Mouse (Mus musculus): ENCODE results near the gene Gimap3. TPM values are rescaled to one million over a fixed set of nuclear protein-coding genes. Genes with fewer than 3 reads are reported as not detected.
A peak's percentile ranks its signal among the peaks of the same experiment; 100 is the strongest.

The Gimap3 gene
- 1 to 10 TPM; 4.5 to 5.4 TPM for total RNA-seq (2021)
- long read RNA-seq, experiment 1, transcript Gimap3-202 (5 exons, 2,145 nt), result major isoform, 6 of 13 reads
- long read RNA-seq, experiment 1, partial matches to known transcripts, result 7 of 13 reads
- long read RNA-seq, experiment 1, other reads (novel, unspliced or antisense), result 0 of 13 reads
- long read RNA-seq, experiment 2, partial matches to known transcripts, result 0 of 1 reads
- long read RNA-seq, experiment 2, other reads (novel, unspliced or antisense), result 1 of 1 reads

DNA sequence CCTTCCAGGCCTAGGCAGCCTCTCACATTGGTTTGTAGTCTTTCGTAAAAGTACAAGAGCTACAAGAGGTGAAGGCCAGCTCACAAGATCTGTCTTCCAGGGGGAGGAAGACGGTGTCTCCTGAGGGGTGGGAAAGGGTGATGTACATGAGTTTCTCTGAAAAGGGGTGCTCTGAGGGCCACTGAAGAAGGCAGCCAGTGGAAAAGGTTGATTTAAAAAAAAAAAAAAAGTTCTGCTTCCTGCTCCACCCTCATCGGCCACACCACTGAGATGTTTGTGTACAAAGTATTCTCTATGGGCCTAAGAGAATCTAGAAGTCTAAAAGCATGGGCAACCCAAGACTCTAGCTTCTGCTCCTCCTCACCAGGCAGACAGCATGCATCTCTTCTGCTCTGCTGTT lies at the start of gene Gimap3:
TSS of gene Gimap3 (minus strand) at position 156 of the 400 bp plus-strand sequence.
- DNase-seq, result no peak

DNA sequence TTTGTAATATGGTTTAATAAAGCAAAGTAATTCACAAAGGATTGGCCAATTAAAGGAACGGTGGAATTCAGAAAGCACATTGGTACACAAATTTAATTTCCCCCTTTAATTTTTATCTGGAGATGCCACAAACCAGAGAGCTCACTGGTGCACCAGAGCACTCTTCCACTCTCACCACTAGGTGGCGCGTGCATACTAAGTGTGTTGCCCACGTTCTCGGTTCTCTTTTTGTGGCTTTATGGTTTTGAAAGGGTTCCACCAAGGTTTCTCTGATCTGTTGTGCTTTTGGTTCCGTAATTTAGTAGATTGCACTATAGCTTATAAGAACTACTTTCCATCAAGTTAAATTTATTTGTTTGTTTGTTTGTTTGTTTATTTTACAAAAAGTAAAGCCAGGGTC lies 47.2 kb upstream of the Gimap3 start:
- DNase-seq, result peak; percentile 82

DNA sequence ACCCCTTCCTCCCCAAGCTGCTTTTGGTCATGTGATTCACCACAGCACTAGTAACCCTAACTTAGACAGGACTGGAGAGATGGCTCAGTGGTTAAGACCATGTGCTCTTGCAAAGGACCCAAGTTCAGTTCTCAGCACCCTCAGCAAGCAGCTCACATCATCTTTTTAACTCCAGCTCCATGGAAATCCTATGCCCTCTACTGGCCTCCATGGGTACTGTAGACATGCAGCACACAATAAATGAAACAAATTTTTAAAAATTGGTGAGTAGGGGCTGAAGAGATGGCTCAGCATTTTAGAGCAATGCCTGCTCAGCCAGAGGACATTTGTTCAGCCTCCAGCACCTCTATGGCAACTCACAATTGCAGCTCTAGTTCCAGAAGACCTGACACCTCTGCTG lies 44.4 kb upstream of the Gimap3 start:
- no peak for DNase-seq

DNA sequence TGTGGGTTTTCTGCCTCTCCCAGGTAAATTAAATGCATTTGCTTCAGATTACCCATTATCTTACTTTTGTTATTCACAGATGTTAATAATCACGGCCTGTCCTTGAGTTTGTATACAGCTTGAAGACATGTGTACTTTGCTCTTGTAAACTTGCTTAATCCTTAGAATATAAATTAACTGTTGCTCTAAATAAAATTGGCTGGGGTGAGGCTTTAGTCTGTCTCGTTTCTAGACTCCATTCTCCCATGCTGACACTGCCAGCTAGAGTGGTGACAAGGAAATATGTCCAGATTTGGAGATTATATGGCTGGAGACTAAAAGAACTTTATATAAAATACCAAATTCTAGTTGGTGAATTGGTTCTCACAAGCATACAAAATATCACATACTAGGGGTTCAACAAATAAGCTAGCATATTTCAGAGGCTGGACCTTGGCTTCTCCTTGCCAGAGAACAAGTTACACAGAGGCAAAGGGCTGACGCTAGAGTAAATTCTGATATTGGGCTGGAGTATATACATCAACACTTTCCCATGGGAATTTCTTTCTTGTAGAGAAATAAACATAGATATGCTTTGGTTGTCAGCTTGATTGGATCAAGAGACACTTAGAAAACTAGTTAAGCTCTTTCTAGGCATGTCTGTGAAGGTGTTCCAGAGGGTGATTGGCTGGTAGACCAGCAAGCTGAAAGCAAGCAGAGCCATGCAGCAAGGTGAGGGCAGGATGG lies 39.0 kb upstream of the Gimap3 start:
- no peak for DNase-seq

DNA sequence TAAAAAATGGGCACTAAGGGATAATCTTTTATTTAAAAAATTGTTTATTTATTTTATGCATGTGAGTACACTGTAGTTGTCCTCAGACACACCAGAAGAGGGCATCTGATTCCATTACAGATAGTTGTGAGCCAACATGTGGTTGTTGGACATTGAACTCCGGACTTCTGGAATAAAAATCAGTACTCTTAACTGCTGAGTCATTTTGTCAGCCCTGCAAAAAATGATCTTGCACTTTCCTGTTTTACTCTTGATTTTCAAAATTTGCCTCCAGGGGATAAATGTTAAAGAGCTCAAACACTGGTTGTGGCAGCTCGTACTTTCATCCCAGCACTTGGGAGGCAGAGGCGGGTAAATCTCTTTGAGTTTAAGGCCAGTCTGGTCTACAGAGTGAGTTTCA lies 36.1 kb upstream of the Gimap3 start:
- DNase-seq, result no peak

DNA sequence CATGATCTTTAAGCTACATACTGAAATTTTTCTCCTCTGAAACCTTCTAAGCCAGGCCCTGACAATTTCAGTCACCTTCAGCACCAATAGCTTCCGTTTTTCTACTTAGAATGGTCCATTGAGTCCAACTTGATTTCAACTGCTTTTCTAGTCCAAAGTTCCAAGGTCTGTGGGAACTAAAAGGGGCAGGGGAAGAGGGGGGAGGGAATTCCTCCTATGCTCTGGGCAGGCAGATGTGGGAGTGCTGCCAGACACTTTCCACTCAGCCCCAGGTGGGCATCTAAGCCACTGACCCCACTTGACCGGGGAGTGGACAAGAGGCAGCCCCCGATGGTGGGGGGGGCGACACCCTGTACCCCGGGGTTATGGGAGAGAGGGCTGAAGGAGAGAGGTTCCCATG lies 33.7 kb upstream of the Gimap3 start:
- DNase-seq, result no peak

DNA sequence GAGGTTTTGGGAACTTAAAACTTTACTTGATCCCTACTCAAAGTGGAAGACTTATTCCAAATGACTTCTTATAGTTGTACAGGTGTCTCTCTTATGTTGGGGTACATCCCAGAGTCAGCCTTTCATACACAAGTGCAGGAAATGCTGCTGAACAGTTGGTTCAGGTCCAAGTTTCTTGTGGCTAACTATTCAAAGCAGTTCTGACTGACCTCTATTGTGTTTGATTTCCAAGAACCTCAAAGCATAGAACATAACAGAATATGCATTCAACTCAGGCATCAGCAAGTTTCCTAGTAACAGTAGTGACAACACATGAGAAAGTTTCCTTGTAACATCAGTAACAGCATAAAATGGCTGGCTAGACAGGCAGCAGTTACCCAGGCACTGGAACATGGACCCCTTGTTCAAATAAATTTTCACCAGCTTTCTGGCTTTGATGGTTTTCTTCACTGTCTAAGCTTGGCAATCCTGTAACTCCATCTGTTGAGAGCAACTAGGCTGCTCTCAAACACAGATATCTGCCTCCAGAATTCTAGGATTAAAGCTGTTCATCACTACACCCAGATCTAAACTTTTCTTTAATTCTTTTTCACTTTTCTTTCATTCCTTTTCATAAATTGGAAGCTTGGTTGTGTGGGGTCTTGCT lies 32.9 kb upstream of the Gimap3 start:
- DNase-seq, result no peak

DNA sequence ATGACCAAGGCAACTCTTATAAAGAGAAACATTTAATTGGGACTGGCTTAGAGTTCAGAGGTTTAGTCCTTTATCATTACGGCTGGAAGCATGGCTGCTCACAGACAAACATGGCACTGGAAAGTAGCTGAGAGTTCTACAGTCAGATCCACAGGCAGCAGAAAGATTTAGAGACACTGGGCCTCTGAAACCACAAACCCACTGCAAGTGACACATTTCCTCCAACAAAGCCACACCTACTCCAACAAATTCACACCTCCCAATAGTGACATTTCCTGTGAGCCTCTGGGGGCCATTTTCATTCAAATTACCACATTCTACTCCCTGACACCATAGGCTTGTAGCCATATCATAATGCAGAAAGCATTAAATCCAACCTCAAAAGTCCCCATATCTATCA lies 31.2 kb upstream of the Gimap3 start:
- DNase-seq, result no peak

DNA sequence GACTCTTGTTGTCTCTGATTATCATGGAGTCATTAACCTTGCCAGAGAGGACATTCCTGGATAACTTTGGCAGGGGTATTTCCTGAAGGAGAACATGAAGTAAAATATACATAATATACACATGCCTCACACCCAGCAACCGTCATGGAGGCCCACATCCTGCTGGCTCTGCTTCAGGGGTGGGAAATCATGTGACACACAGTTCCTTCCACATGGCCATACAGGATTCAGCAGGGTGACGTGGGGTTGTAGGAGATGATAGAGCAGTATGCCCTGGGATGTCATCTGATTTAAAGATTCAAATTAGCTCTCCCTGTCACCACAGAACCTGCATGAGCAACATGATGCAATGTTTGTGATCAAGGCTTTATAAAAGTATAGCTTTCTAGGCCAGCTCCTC lies 17.2 kb upstream of the Gimap3 start:
- DNase-seq, result no peak

DNA sequence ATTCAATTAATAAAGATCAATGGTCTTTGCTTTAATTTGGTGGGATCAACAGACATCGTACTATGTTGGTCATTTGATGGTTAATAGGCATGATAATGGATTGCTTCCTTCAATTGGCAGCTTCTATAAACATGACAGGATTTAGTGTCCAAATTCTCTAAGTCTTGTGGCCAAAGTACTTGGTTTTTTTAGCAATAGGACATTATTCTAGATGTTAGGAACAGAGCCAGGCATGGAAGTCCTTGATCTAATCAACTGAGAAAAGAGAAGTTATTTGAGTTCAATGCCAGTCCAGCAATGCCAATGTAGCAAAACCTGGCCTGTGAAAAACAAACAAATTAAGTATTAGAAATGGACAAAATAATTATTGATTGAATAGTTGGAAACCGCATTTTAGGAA lies 14.9 kb upstream of the Gimap3 start:
- no peak for DNase-seq

DNA sequence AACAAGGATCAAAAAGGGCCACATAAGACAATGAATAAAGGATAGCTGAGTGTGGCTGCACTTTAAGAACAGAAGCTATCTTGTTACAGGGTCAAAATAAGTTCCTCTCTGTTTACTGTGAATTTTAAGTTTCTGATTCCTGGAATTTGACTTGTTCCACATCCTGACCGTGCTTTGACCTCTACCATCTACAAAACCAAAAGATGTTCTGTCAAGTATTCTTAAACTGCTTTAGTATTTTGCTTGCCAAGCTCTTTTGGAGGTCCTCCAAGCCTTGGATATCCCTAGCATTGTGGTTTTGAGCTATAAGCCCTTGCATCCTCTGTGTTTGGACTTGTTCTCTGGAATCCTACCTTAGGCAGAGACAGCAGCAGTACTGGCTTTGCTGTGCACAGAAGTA lies 14.5 kb upstream of the Gimap3 start:
- peak; percentile 26 for DNase-seq

DNA sequence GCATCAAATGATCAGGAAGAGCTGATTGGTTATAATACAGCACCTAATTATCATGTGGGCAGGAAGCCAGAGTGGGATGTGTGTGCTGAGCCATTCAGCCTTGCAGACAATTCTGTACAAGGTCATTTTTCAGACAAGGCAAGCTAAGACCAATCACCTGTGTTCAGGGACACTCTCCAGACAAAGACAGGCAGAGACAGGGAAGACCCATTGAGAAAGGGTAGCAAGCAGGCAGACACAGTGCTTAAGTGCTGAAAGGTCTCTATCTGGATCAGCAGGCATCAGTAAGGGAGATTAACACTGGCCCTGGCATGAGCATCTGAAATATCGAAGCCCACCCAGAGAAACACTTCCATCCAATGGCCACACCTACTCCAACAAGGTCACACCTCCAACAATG lies 13.8 kb upstream of the Gimap3 start:
- DNase-seq, result no peak

DNA sequence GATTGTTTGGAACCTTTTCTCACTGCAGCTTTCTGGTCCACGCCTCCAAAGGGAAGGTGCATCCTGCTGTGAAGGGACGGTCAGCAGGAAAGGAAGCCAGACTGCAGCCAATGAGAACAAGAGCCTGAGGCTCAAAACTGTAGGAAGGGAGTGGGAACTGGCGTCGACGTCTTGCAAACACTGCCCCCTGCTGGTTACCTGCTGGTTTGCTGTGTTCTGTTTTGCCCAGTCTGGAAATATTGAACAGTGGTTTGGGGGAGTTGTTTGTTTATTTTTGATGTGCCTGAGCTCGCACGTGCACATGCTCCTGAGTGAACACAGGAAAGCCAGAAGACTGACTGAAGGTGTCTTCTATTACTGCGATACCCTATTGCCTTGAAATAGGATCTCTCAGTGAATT lies 1.4 kb upstream of the Gimap3 start:
- DNase-seq, result peak; percentile 90

DNA sequence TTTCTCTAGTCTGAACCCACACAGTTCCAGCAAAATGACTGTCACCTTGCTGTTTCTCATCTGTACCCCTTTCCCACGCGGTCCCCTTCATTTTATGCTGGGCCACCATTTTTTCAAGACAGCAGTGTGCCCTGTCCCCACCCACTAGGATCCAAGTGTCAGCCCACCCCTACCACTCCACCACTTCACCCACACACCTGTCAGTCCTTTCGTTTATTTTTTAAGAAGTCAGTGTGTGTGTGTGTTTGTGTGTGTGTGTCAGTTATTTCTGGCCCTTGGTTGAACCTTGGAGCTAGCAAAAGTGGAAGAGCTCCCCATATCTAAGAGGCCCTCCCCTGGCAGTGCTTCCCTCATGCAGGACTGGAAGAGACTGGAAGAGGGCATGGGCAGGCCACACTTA lies 1.7 kb downstream of the Gimap3 start:
- no peak for DNase-seq

DNA sequence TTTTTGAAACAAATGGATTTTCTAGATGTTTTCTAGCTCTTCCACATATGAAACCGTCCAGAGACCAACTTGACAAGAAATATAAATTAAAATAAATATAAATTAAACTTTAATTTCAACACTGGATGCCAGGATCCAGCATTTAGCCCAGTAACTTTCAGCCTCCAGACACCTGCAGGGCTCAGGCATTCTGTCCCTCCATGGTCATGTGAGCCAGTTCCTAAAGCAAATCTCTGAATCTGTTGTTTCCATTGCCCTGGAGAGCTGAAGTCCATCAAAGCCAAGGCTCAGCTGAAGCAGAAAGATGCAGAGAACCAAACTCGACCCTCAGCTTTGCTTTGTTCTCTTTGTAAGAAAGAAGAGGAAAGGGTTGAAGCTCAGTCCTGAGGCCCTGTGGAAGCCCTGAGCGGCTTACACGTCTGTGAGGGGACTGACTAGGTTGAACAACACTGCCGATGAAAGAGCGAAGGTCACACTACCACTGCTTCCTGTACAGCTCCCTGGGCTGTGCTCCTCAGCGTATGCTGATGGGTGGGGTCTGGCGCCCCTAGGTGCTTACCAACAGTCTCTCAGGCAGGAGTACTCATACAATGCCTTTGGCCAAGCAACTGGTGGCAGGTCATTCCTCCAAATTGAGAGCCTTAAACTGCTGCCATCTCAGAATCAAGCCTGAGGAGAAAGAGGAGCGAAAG lies 2.3 kb downstream of the Gimap3 start:
- no peak for DNase-seq

DNA sequence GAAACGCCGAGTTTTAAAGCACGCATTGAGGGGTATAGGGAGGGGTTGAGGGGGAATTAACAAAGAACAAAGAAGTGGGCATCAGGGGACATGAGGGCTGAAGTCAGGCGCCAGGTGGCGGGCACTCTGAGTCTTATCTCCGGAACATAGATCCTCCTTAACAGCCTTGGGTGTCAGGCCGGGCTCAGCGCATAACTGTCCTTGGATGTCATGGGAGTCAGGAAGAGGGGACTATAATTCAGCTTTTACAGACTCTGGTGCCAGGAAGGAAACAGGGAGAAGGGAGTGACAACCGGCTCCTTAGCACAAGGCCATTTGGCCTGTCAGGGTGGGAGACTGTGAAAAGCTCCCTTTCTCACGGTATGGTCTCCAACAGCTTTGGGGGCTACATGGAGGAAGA lies 6.2 kb downstream of the Gimap3 start:
- no peak for DNase-seq

DNA sequence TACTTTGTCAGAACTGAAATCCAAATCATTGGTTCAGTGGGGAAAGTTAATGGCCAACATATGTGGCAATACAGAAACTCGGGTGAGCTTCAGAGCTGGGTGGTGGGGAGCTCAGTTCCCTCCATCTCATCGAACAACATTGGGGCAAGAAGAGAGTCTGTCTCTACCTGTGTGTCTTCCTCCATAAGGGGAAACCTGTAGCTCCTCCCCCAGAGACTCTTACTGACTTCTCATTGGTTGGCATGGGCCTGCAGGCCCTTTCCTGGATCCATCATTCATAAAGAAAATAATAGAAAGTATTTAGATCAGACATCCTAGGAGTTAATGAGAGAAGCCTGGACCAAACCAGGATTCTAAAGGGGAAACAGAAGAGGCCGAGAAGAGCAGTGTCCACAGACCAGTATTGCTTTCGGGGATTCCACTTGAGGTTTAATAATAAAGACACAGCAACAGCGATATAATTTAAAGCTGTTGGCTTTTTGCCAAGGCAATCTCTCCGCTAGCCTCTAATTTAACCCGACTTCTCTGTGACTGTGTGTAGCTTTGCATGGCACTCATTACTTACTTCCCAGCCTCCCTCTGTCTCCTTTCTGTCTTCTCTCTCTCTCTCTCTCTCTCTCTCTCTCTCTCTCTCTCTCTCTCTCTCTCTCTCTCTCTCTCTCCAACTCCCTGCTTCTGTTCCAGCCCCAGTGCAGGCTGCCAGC lies 6.9 kb downstream of the Gimap3 start:
- DNase-seq, result no peak

DNA sequence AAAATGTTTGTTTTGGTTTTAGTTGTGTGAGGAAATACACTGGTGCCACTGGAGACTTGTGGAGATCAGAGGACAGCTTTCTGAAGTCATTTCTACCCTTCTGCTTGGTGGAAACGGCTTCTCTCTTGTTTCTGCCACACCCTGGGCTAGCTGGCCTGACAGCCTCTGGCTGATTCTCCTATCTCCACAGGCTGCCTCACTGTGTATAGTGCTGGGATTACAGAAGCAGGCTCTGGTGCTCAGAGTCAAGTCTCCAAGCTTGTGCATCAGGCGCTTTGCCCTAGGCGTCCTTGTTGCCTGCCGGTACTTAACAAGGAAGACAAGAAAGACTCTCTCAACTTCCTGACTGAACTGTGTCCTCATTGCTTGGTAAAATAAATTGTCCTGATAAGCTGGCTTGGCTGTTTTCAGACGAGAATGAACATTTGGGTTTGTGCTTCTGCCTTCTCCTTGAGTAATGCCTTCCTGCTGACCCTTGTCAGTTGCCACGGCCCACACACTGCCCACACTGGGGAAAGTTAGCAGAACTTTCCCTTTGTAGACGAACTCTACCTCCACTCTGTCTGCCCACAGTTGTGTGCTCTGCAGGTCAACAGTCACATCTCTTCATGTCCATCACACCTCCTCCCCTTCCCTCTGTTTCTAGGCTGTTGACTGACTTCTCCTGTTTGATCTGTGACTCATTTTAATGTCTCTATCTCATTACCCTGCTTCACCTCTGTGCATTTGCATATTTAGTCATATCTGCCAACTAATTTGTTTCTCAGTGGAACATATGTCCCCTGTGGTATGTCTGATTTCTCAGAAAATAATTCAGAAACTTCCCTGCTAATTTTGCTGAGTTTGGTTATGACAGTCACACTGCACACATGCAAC lies 23.3 kb downstream of the Gimap3 start:
- no peak for DNase-seq

DNA sequence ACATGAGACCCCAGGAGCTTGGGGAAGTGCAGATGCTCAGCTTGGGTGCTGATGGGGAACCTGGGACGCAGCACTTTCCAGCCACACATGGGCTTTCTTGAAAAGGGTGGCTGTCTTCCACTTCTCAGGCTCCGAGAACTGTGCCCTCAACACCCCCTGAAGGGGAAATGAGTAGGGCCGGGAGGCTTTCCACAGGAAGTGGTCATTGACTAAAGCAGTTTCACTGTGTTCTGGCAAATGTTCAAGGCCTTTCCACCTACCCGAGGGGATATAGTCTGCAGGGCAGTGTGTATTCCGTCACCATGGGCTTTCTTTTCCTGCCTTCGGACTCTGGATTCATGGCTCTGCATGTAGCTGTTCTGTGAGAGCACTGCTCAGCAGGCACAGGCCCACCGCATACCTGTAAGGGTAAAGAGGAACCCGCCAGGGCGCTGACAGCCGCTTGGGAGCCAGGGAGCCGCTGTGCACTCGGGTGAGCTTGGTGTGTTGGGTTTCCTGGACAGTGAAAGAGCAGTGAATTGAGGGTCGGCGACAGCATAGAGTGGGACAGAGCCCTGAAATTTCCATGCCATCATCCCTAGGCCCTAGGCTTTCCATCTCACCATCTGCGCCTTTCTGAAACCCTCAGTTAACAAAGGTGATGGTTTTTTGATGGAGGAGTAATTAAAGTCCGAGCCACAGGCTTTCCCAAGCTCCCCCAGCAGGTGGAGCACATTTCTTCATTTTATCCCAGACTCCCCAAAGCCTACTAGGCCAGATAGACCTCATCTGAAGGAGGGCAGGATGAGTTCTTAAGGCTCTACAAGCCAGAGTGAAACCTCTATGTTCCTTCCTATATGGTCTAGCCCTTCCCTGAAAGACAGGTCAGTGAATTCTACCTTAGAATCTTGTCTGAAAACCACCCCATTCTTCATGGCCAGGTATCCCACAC lies 24.4 kb downstream of the Gimap3 start, which contains the start of gene Gimap5:
TSS of gene Gimap5 (plus strand) at position 239 of the 931 bp plus-strand sequence.
- DNase-seq, result peak; percentile 57

DNA sequence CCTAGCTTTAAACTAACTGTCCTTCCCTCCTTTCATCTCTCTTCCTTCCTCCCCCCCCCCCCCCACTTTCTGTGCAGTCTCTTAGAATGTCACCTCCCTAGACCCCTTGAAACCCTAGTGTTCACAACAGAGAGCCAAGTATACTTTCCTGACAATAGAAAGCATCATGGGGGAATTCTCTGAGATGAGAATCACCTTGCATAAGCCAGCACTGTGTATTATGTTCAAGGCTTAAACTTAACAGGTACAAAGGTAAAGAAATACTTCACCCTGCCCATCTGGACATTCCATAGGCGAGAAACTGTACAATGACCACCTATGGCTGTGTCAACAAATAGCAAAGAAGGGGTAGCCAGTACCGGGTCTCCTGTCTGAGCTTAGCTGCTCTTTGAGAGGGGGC lies 25.2 kb downstream of the Gimap3 start:
- no peak for DNase-seq

Data from adrenal gland, postnatal 10 days (tissue).